Mouse (Mus musculus) gastrocnemius, postnatal 36 days (tissue): Measurements from ENCODE around the gene Mast4. TPM values are rescaled to one million over a fixed set of nuclear protein-coding genes. Genes with fewer than 3 reads are reported as not detected.

ENCODE experiments used
- DNase-seq, 2 experiments: peaks; one replicate each; pipeline ENCODE4 v3.0.0; 2022
- intact Hi-C: fragments of 180-260 bp; cut with DNase I; formaldehyde crosslinking; loops from one replicate; pipeline ENCODE4 v1.15.1; 2025
- total RNA-seq, 2 experiments: library from RNA; stranded (reverse); gene quantifications; 2 replicates each; pipeline ENCODE4 v1.2.3; 2021

Mast4 gene
- total RNA-seq, 2 experiments from 2014 or later: 30.8 to 33.7 TPM

- intact Hi-C loops: no loop called here
- DNase-seq: no peak
Measured at GRCm38 (mm10) chr13:103319317-103319716, 15.0 kb downstream of the Mast4 start.

GRCm38 (mm10) chr13:103316777-103317367, 17.4 kb downstream of the Mast4 start:
- no peak for DNase-seq
- intact Hi-C loops: no loop called here

DNA sequence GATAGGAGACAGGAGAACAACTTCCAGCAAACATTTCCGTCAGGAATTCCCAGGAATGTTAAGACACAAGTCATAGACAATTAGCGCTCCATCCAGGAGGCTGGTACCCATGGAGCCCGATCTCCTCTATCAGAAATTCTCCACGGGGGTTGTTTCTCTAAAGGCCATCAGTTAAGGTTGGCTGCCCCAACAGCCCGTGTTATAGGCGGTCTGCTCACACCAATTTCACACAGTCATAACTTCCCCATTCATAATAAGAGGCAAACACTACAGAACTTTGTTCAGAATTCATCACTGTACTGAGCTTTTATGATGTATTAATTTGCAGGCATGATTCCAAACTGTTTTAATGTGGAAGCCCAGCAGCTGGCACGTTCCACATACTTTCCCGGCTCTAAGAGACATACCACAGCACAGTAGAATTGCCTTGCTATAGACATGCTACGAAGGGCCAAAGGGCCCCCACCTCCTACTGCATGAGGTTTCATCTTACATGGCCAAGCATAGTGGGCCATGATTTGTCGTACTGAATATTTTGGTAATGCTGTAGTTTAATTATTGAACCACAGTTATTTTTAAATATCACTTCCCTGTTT, 19.1 kb downstream of the Mast4 start:
- DNase-seq: no peak
- intact Hi-C loops: no loop called here

GRCm38 (mm10) chr13:103308296-103308695, 26.0 kb downstream of the Mast4 start:
- intact Hi-C loops: no loop called here
- DNase-seq: no peak

GRCm38 (mm10) chr13:103303826-103304225, 30.5 kb downstream of the Mast4 start:
- no peak for DNase-seq
- intact Hi-C loops: no loop called here

GRCm38 (mm10) chr13:103302508-103302907, 31.8 kb downstream of the Mast4 start:
- no peak for DNase-seq
- intact Hi-C loops: no loop called here

- intact Hi-C loops: no loop called here
- DNase-seq: no peak
Measured at GRCm38 (mm10) chr13:103302077-103302476, 32.2 kb downstream of the Mast4 start.

- intact Hi-C loops: no loop called here
- DNase-seq: no peak
Measured at GRCm38 (mm10) chr13:103294424-103294823, 39.9 kb downstream of the Mast4 start.

DNA sequence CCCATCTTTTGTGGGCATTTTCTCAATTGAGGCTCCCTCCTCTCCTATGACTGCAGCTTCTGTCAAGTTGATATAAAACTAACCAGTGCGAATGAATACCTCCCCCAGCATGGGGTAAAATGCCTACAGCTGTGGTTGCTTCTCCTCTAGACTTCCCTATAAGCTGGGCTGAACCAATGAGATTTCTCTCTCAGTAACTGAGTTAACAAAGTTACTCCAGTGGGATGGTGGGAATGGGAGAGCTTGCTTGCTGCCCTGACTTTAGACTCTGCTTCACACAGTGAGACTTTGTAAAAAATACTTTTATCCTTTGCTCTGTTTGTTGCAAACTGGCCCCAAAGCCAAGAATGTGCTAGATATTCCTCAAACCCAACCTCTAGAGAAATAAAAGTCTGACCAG, 41.2 kb downstream of the Mast4 start:
- intact Hi-C loops: no loop called here
- DNase-seq: no peak

DNA sequence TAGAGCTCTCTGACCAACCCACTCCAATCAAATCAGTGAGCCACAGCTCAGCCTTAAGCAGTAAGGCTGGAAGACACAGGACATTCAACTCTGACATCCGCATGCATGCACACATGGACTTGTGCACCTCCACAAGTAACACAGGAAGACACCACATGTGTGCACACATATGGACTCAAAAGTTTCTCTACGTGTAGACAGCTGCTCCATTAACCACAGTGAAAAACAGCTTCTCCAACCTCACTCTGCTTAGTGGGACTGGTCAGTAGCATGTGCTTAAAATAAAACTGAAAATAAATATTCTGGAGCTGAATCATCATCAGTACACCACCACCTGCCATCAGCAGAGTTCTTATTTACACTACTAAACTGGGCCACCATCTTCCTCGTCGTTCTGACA, 43.2 kb downstream of the Mast4 start:
- no peak for DNase-seq
- intact Hi-C loops: no loop called here

DNA sequence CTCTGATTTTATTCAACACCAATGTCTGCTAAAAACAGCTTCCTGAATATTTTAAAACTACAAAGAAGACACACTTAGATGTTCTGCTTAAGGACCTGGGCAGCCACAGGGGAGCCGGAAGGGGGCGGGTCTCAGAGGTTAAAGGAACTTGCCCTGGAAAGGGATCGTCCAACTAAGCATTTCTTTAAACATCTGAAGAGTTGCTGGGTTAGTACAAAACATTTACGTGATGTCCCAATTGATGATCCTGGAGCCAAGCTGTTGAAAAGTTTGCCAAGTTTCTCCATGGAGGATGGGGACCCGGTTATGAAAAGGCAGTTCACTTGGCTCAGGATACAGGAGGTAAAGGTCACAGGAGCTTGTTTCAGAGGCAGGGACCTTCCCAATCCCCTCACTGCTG, 48.5 kb downstream of the Mast4 start:
- intact Hi-C loops: no loop called here
- DNase-seq: no peak

GRCm38 (mm10) chr13:103285036-103285435, 49.3 kb downstream of the Mast4 start:
- intact Hi-C loops: no loop called here
- DNase-seq: no peak

DNA sequence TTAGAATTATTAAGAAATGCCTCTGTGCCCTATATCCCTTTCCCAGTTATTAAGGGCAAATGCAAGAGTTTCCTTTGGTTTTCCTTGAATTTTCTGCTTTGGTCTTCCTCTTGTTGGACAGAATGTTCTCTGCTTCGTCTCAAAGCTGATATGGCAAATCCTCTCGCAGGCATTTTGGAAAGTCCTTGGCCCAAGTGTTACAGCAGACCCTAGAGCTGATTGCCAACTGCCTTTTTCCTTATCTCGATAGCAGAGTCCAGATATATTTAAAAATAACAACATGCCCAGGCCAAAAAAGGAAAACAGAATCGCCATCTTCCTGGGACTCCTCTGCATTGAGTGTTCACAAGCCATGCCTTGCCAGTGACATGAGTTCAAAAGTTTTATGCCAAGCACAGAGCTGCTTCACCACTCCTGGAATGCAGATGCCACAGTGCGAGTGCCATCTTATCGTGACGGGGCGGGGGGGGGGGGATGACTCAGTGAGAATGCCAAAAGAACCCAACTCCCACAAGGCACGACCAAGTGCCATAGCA, 63.4 kb downstream of the Mast4 start:
- intact Hi-C loops: no loop called here

DNA sequence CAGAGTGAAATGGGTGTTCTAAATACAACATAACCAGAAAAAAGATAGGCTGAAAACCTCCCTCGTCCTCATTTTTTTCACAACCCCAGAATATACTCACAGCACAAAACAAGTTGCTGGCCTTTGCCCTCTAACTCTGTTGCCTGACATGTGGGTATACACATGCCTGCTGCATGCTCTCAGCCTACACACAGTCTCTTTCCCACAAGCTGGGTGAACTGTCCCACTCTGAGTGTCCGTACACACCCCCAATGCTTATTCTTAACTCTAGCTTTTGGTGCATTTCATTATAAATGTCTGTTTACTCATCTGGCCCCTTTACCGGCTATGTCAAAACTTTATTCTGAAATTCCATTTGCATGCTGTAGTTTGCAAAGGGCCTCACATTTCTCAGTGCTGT, 71.6 kb downstream of the Mast4 start:
- intact Hi-C loops: no loop called here
- no peak for DNase-seq

More for the DNA sequence above, 63.4 kb downstream of the Mast4 start:
- DNase-seq: no peak

GRCm38 (mm10) chr13:103262061-103262460, 72.2 kb downstream of the Mast4 start:
- no peak for DNase-seq
- intact Hi-C loops: no loop called here

- DNase-seq: no peak
- intact Hi-C loops: no loop called here
Measured at GRCm38 (mm10) chr13:103260414-103260813, 73.9 kb downstream of the Mast4 start.

- no peak for DNase-seq
- intact Hi-C loops: no loop called here
Measured at GRCm38 (mm10) chr13:103258106-103258505, 76.2 kb downstream of the Mast4 start.

- intact Hi-C loops: no loop called here
- DNase-seq: no peak
Measured at GRCm38 (mm10) chr13:103254861-103255260, 79.4 kb downstream of the Mast4 start.

DNA sequence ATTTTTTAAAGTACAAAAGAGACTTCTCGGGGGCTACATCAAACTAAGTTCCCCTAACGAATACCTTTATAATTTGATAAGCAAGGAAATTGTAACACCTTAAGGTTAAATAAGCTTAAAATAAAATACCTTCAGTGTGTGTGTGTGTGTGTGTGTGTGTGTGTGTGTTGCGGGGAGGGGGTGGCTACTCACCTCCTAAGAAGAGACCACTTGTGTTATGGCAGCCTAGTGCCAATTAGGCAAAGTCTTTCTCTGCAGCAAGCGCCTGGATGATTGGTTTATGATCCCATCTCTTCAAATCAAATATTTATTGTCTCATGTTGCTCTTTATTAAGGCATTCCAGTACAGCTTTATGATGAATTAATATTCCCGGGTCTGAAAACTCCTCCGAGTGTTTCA, 81.2 kb downstream of the Mast4 start:
- DNase-seq: no peak
- intact Hi-C loops: no loop called here

GRCm38 (mm10) chr13:103248102-103249054, 85.9 kb downstream of the Mast4 start:
- no peak for DNase-seq

DNA sequence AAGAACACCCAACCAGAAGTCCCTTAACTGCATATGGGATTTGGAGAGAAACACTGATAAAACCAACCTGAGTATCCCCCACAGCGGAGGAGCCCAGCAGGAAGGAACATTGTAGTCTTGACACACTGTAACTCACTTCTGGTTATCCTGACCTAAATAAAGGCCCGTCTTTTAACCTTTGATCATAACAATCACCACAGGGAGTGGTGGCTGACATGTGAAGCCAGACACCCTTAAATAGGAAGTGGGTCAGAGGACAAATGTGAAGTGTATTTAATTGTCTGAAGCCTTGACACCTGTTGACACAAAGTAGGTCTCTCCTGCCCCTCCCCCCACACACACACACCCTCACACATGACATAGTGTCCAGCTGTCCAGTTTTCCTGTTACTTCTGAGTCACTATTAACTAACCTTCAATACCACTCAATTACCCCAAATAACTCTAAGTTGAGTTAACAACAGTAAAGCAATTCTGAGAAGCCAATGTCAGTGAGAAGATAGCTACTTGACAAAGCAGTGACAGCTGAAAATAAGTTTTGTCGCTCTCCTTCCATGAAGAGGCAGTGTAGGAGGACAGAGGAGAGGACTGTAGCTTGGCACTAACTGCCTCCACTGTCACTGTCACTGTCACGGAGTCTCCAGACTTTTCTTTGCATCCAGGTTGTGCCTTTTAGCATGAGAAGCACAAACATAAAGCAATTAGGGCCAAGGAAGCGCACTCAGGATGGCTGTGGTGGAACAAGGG, 87.2 kb downstream of the Mast4 start:
- no peak for DNase-seq
- intact Hi-C loops: no loop called here

More at GRCm38 (mm10) chr13:103248102-103249054, 85.9 kb downstream of the Mast4 start:
- intact Hi-C loops: no loop called here
